Mouse (Mus musculus): ENCODE results near the gene Ten1. TPM values are rescaled to one million over a fixed set of nuclear protein-coding genes. Genes with fewer than 3 reads are reported as not detected.

Ten1 gene
- polyA plus RNA-seq, 1 experiment from 2014 or later, result 78.9 TPM

GRCm38 (mm10) chr11:116221931-116222739 is 23.5 kb downstream of the Ten1 start:
- Histone ChIP-seq H3K36me3 (no peaks in the 10 kb centered on the region), H3K4me1 (replicated peaks) (peaks cover 40% of the 10 kb centered on the region), H3K27me3 (ENCODE audit: insufficient read depth, poor library complexity, severe bottlenecking) (peaks cover 58% of the 10 kb centered on the region), H3K27ac (peak overlapping the region; percentile 57; the same call in 1 of the 2 replicates), H3K9me3 (peaks cover 15% of the 10 kb centered on the region), H3K4me3 (peak overlapping the region; percentile 51)
- DNase-seq (ENCODE audit: low spot score), result peak; percentile 57
- 11% methylated on average over 53 of the region's 53 CpGs for WGBS

DNA sequence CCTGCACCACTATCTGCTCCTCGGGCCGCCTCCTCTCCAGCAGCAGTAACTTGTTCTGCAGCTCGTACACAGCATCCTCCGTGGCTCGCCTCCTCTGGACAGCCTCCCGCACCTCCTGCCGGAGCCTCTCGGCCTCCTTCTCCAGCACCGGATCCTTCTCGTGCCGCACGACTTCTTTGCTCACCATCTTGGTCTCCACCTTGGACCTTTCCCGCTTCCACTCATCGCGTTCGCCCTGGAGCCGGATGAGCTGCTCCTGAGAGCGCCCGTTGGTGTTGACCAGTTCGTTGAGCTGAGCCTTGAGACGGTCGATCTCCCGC is 24.0 kb downstream of the Ten1 start:
- peaks cover 62% of the 10 kb centered on the region for H3K27me3 ChIP-seq (ENCODE audit: insufficient read depth, poor library complexity, severe bottlenecking)
- DNase-seq (ENCODE audit: low spot score), result no peak
- H3K4me3 ChIP-seq, result peak overlapping the region; percentile 51
- H3K4me1 ChIP-seq (replicated peaks), result peaks cover 42% of the 10 kb centered on the region
- H3K9me3 ChIP-seq, result peaks cover 15% of the 10 kb centered on the region
- 14% methylated on average over 23 of the region's 23 CpGs for WGBS
- peak overlapping the region; percentile 57; the same call in 1 of the 2 replicates for H3K27ac ChIP-seq
- no peaks in the 10 kb centered on the region for H3K36me3 ChIP-seq

GRCm38 (mm10) chr11:116226414-116226813 is 27.8 kb downstream of the Ten1 start:
- no peaks in the 10 kb centered on the region for H3K36me3 ChIP-seq
- peak; percentile 80 for DNase-seq (ENCODE audit: low spot score)
- no peak overlapping the region for H3K4me3 ChIP-seq
- H3K4me1 ChIP-seq (replicated peaks), result peaks cover 36% of the 10 kb centered on the region
- WGBS, result 5% methylated on average over 2 of the region's 2 CpGs
- peaks cover 10% of the 10 kb centered on the region for H3K9me3 ChIP-seq
- no peak overlapping the region for H3K27ac ChIP-seq
- H3K27me3 ChIP-seq (ENCODE audit: insufficient read depth, poor library complexity, severe bottlenecking), result peaks cover 60% of the 10 kb centered on the region

DNA sequence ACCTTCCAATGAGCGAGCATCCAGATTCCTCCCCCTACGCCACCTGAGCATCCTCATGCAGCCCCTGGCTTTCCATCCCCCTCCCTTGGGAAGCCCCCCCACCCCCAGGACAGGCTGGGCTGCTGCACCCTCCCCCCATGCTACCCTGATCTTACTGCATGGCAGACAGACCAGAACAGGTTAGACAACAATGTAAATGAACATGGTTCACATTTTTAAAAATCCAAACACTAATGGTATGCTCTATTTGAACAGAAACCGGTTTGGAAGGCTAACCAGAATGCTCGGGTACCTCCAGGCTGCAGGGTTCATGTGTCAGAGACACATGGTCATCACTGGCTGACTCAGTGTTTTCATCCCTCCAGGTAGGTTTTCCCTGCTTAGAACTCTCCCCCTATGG is 30.0 kb downstream of the Ten1 start:
- peaks cover 3% of the 10 kb centered on the region; the same call in 1 of the 2 replicates for H3K9me3 ChIP-seq

DNA sequence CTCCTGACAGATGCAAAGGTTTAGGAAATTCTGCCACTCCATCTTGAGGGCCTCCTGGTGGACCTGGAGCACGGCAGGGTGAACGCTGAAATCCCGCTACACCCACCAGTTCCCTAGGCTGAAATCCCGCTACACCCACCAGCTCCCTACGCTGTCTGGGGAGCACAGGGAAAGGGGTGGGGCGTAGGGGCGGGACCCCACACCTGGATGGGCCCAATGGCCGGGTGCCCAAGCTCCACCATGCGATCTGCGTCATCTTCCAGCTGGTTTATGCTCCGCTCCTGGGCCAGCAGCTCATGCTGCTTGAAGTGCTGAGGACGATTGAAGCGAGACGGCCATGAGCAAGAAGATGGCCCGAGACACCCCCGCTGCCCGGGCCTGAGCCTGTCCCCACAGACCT is 33.8 kb downstream of the Ten1 start:
- peak overlapping the region; percentile 57; the same call in 1 of the 2 replicates for H3K27ac ChIP-seq
- H3K4me1 ChIP-seq (replicated peaks), result peaks cover 37% of the 10 kb centered on the region
- peaks cover 63% of the 10 kb centered on the region for H3K27me3 ChIP-seq (ENCODE audit: insufficient read depth, poor library complexity, severe bottlenecking)
- WGBS, result 18% methylated on average over 17 of the region's 17 CpGs
- H3K9me3 ChIP-seq, result no peaks in the 10 kb centered on the region
- no peaks in the 10 kb centered on the region for H3K36me3 ChIP-seq
- peak overlapping the region; percentile 30 for H3K4me3 ChIP-seq
- DNase-seq (ENCODE audit: low spot score), result no peak

More for the DNA sequence above, 30.0 kb downstream of the Ten1 start:
- Histone ChIP-seq H3K4me1 (replicated peaks) (peaks cover 35% of the 10 kb centered on the region), H3K27me3 (ENCODE audit: insufficient read depth, poor library complexity, severe bottlenecking) (peaks cover 55% of the 10 kb centered on the region), H3K27ac (no peak overlapping the region), H3K36me3 (no peaks in the 10 kb centered on the region), H3K4me3 (no peak overlapping the region)
- no peak for DNase-seq (ENCODE audit: low spot score)
- 86% methylated on average over 4 of the region's 4 CpGs for WGBS

DNA sequence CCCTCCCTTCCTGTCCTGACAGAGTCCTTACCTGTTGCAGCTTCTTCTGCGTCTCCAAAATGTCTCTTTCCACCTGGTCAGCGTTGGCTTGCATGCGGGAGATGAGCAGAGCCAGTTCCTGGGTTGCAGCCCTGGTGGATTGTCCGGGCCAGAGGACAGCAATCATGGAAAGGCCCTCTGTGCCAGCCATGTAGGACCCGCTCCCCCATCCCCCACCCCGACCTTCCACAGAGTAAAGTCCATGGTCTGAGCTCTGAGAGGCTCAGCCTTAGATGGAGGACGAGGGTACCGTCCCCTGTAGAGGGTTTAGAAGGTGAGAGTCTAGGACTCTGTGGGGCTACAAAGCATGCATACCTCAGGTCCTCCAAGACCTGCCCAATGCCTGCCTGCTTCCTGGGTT is 36.2 kb downstream of the Ten1 start:
- H3K27ac ChIP-seq, result no peak overlapping the region
- H3K4me3 ChIP-seq, result no peak overlapping the region
- WGBS, result 86% methylated on average over 8 of the region's 8 CpGs
- H3K36me3 ChIP-seq, result no peaks in the 10 kb centered on the region
- H3K4me1 ChIP-seq (replicated peaks), result peaks cover 35% of the 10 kb centered on the region
- DNase-seq (ENCODE audit: low spot score), result no peak
- H3K9me3 ChIP-seq, result no peaks in the 10 kb centered on the region
- peaks cover 63% of the 10 kb centered on the region for H3K27me3 ChIP-seq (ENCODE audit: insufficient read depth, poor library complexity, severe bottlenecking)

DNA sequence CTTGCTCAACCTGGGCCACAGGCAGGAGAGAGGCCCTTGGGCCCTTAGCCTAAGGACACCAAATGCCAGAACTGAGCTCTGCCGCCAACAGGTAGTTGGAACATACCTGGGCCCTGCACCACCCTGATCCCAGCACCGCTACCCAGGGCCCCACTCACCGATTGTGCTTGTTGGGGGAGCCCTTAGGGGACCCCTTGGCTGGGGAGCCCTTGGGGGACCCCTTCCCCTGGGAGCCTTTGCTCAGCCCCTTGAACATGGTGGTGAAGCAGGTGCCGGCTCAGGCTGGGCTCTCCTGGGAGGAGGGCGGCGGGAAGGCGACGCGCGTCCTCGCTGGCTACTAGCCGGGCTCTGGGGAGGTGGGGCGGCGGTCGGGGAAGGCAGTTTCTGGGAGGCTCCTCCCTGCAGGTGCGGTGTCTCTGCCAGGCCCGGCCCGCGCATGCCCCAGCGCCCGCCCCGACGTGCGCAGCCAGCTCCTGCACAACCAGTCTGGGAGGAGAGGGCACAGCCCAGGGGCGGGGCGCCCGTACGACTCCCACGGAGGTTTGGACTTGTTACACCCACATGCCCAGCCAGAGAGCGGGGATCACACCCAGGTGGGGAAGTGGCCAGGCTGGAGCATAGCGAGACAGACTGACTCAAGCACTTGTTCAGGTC is 39.2 kb downstream of the Ten1 start, which contains the start of gene Evpl:
Gene Evpl (minus strand): TSS at position 336 of the 654 bp plus-strand sequence.
- WGBS, result 13% methylated on average over 31 of the region's 31 CpGs
- Histone ChIP-seq H3K9me3 (no peaks in the 10 kb centered on the region), H3K27me3 (ENCODE audit: insufficient read depth, poor library complexity, severe bottlenecking) (peaks cover 53% of the 10 kb centered on the region), H3K27ac (peak within 1 kb of the TSS; percentile 18; the same call in 1 of the 2 replicates), H3K4me1 (replicated peaks) (peaks cover 47% of the 10 kb centered on the region), H3K4me3 (peak within 1 kb of the TSS; percentile 24), H3K36me3 (peaks cover 5% of the 10 kb centered on the region)
- no peak for DNase-seq (ENCODE audit: low spot score)

DNA sequence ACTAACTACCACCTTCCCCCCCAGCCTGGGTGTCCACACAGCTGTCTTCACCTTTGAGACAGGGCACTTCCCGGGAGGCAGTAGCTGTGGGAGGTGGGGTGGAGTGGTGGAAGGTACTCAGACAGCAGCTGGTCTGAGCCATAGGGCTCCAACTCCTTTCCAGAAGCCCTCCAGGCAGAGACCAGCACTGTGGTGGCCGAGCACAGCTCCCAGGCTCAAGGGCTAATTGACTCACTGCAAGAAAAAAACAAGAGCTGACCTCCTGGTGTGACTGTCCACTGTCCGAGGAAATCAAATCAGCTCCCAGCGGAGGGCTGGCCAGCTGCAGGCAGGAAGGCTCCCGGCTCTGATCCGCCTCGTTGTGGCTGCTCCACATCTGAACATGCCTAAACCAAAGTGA is 41.1 kb downstream of the Ten1 start:
- DNase-seq (ENCODE audit: low spot score), result peak; percentile 46
- Histone ChIP-seq H3K36me3 (peaks cover 24% of the 10 kb centered on the region), H3K27ac (peak overlapping the region; percentile 17), H3K4me3 (no peak overlapping the region), H3K4me1 (replicated peaks) (peaks cover 42% of the 10 kb centered on the region), H3K27me3 (ENCODE audit: insufficient read depth, poor library complexity, severe bottlenecking) (peaks cover 34% of the 10 kb centered on the region), H3K9me3 (no peaks in the 10 kb centered on the region)
- 15% methylated on average over 7 of the region's 7 CpGs for WGBS

GRCm38 (mm10) chr11:116241744-116242235 is 43.1 kb downstream of the Ten1 start:
- H3K36me3 ChIP-seq, result peaks cover 44% of the 10 kb centered on the region
- peak overlapping the region; percentile 79 for H3K27ac ChIP-seq
- H3K4me1 ChIP-seq (replicated peaks), result peaks cover 42% of the 10 kb centered on the region
- WGBS, result 42% methylated on average over 12 of the region's 12 CpGs
- peaks cover 21% of the 10 kb centered on the region for H3K27me3 ChIP-seq (ENCODE audit: insufficient read depth, poor library complexity, severe bottlenecking)
- no peaks in the 10 kb centered on the region for H3K9me3 ChIP-seq
- DNase-seq (ENCODE audit: low spot score), result peak; percentile 59
- no peak overlapping the region for H3K4me3 ChIP-seq

- WGBS, result 92% methylated on average over 8 of the region's 8 CpGs
- peaks cover 26% of the 10 kb centered on the region for H3K4me1 ChIP-seq (replicated peaks)
- peaks cover 72% of the 10 kb centered on the region for H3K36me3 ChIP-seq
Observed at GRCm38 (mm10) chr11:116244580-116244979, 45.9 kb downstream of the Ten1 start.

DNA sequence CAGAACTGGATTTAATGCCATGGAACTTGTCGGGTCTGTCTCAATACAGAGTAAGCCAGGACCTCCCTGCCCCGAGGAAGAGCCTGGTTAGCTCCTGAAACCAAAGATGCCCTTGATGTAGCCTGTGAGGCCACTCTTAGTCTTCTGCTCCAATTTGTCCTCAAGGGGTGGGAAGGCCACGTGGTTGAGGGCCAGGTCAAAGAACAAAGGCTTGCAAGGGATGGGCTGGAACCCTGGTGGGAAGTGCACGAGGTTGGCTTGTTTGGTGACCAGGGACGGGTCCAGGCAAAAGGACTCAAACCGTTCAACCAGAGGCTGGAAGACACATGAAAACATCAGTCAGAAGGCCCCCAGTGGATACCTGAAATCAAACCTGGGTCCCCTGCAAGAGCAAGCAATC is 47.0 kb downstream of the Ten1 start:
- peaks cover 21% of the 10 kb centered on the region for H3K4me1 ChIP-seq (replicated peaks)
- H3K27ac ChIP-seq, result no peak overlapping the region
- no peak for DNase-seq (ENCODE audit: low spot score)
- no peak overlapping the region for H3K4me3 ChIP-seq
- whole genome bisulfite sequencing, result 78% methylated on average over 6 of the region's 6 CpGs
- no peaks in the 10 kb centered on the region for H3K9me3 ChIP-seq
- H3K36me3 ChIP-seq, result peaks cover 83% of the 10 kb centered on the region
- no peaks in the 10 kb centered on the region for H3K27me3 ChIP-seq (ENCODE audit: insufficient read depth, poor library complexity, severe bottlenecking)

More at GRCm38 (mm10) chr11:116244580-116244979, 45.9 kb downstream of the Ten1 start:
- DNase-seq (ENCODE audit: low spot score), result no peak
- Histone ChIP-seq H3K27ac (no peak overlapping the region), H3K9me3 (no peaks in the 10 kb centered on the region), H3K4me3 (no peak overlapping the region), H3K27me3 (ENCODE audit: insufficient read depth, poor library complexity, severe bottlenecking) (no peaks in the 10 kb centered on the region)

DNA sequence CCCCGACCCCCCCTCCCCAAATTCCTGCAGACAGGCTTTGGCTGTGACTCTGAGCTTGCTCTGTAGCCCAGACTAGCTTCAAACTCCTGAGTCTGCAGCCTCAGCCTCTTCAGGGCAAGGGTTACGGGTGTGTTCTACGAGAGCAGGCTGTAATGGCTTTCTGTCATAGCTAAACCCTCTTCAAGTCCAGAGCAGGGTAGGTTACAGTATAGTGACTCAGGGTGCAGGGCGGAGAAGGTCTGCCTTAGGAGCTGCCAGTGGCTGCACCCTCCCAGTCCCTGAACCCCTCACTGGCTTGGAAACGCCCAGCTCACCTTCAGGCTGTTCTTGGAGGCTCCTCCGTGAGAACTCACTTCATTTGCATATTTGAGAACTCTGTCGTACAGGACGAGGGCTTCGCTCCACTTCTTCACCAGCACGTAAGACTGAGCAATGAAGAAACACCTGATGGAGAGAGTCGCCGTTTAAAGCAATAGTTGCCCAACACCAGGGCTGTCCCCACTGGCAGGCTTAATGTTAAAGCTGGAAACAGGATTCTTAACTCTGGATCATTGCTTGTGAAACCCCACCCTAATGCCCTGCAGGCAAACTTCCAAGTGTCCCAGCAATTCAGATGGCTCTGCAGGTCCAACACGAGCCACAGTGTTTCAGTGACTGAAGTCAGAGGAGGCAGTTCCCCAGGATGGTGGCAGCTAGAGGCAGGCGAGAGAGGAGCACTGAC is 49.0 kb downstream of the Ten1 start:
- no peak for DNase-seq (ENCODE audit: low spot score)

More for the DNA sequence above, 49.0 kb downstream of the Ten1 start:
- 85% methylated on average over 14 of the region's 14 CpGs for WGBS
- Histone ChIP-seq H3K27me3 (ENCODE audit: insufficient read depth, poor library complexity, severe bottlenecking) (no peaks in the 10 kb centered on the region), H3K4me3 (no peak overlapping the region), H3K27ac (no peak overlapping the region), H3K36me3 (peaks cover 100% of the 10 kb centered on the region), H3K4me1 (replicated peaks) (peaks cover 4% of the 10 kb centered on the region; the same call in 1 of the 2 replicates), H3K9me3 (no peaks in the 10 kb centered on the region)
